Mouse (Mus musculus) embryonic facial prominence, embryonic 11.5 days (tissue): ENCODE results near the gene Fgfr2. TPM values are rescaled to one million over a fixed set of nuclear protein-coding genes. Genes with fewer than 3 reads are reported as not detected.
"Not testable (repeated sequence)": the region's sequence is repeated elsewhere in the genome, so short reads cannot be mapped to it uniquely, and the experiment has no call there.

Experiments used
- ATAC-seq: fragments of 200-750 bp; cut with Nextera tagmentation; replicated peaks from 2 replicates; pipeline ENCODE4 v1.8.0; 2017; ENCODE audit warnings: low read depth; ENCODE audit not compliant: insufficient number of reproducible peaks, low FRiP score, low TSS enrichment
- DNase-seq: peaks from one replicate; pipeline ENCODE4 v3.0.0-alpha.2; 2015; ENCODE audit warnings: low spot score
- H3K27ac ChIP-seq: fragments of 300-500 bp; sonication (generic); replicated peaks from 2 replicates; pipeline ENCODE4 v1.5.1; 2014; ENCODE audit warnings: mild to moderate bottlenecking, low read depth, low read length, control low read depth
- H3K27me3 ChIP-seq: fragments of 300-500 bp; sonication (generic); 2 replicates; pipeline ENCODE4 v1.6.1; 2014; ENCODE audit warnings: mild to moderate bottlenecking, low read length, moderate library complexity, mixed read lengths; ENCODE audit not compliant: control insufficient read depth, insufficient read depth
- H3K36me3 ChIP-seq: fragments of 300-500 bp; sonication (generic); replicated peaks from 2 replicates; pipeline ENCODE4 v1.6.1; 2014; ENCODE audit warnings: low read depth, mild to moderate bottlenecking, low read length, moderate library complexity, mixed read lengths; ENCODE audit not compliant: control insufficient read depth, insufficient read depth
- H3K4me1 ChIP-seq: fragments of 300-500 bp; sonication (generic); 2 replicates; pipeline ENCODE4 v1.6.1; 2014; ENCODE audit warnings: low read length, mixed read lengths; ENCODE audit not compliant: control insufficient read depth, insufficient read depth
- H3K4me2 ChIP-seq: fragments of 300-500 bp; sonication (generic); 2 replicates; pipeline ENCODE4 v1.6.1; 2014; ENCODE audit warnings: low read depth, mild to moderate bottlenecking, control low read depth, low read length, moderate library complexity
- H3K4me3 ChIP-seq: fragments of 300-500 bp; sonication (generic); 2 replicates; pipeline ENCODE4 v1.5.1; 2014; ENCODE audit warnings: low read depth, low read length, control low read depth
- H3K9ac ChIP-seq: fragments of 300-500 bp; sonication (generic); replicated peaks from 2 replicates; pipeline ENCODE4 v1.6.1; 2014; ENCODE audit warnings: mild to moderate bottlenecking, control low read depth, low read length
- H3K9me3 ChIP-seq: fragments of 300-500 bp; sonication (generic); replicated peaks from 2 replicates; pipeline ENCODE4 v1.6.1; 2016; ENCODE audit warnings: mild to moderate bottlenecking, low read length, inconsistent platforms, mixed read lengths; ENCODE audit not compliant: control insufficient read depth
- WGBS: fragments of 180-500 bp; shearing (Covaris S2); extraction: QIAGEN DNeasy Blood & Tissue Kit; methylation state at CpG from one replicate; pipeline ENCODE4 v1.1.7; 2014; 5-methylcytosine and 5-hydroxymethylcytosine counted together
- polyA plus RNA-seq: library from polyadenylated mRNA; unstranded; fragments of >200 nt; fragmentation: Nextera tagmentation; extraction: Ambion mirVana; gene quantifications from 2 replicates; pipeline ENCODE4 v1.2.1, GENCODE M21; 2014

Fgfr2 gene
- polyA plus RNA-seq, 1 experiment from 2014 or later: 75.6 TPM

DNA sequence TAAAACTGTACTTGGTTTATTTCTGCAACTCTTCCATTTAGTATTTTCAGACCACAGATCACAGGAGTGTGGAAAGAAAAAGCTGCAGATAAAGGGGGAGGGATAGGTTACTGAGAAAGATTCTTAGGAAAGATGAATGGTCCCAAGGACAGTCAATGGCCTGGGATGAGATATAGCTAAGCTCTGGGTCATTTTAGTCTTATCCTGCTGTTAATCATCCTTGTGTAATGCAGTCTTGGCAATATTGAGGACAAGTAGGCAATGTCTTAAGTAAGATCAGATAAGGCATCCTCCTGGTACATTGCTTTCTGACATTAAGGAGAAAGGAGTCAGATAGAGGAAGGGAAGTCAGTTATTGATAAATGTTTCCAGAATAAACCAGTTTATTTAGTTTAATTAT lies 1705.5 kb downstream of the Fgfr2 start:
- H3K9ac ChIP-seq: no peak overlapping the region
- no peaks in the 10 kb centered on the region for H3K27me3 ChIP-seq
- no peaks in the 10 kb centered on the region for H3K9me3 ChIP-seq
- no peak for ATAC-seq
- no peak overlapping the region for H3K27ac ChIP-seq
- H3K4me1 ChIP-seq: no peaks in the 10 kb centered on the region
- no peak overlapping the region for H3K4me3 ChIP-seq
- H3K36me3 ChIP-seq: no peaks in the 10 kb centered on the region
- no peak overlapping the region for H3K4me2 ChIP-seq
- no peak for DNase-seq

DNA sequence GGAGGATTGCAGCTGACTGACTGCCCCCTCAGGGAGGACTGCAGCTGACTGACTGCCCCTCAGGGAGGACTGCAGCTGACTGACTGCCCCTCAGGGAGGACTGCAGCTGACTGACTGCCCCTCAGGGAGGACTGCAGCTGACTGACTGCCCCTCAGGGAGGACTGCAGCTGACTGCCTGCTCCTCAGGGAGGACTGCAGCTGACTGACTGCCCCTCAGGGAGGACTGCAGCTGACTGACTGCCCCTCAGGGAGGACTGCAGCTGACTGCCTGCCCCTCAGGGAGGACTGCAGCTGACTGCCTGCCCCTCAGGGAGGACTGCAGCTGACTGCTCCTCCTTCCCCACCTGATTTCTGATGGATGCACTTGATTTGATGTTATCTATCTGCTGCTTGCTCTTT lies 1706.4 kb downstream of the Fgfr2 start:
- not testable (repeated sequence) for H3K4me2 ChIP-seq, H3K27ac ChIP-seq, DNase-seq, H3K9me3 ChIP-seq, H3K4me1 ChIP-seq, H3K27me3 ChIP-seq, H3K9ac ChIP-seq, H3K36me3 ChIP-seq, ATAC-seq, H3K4me3 ChIP-seq

DNA sequence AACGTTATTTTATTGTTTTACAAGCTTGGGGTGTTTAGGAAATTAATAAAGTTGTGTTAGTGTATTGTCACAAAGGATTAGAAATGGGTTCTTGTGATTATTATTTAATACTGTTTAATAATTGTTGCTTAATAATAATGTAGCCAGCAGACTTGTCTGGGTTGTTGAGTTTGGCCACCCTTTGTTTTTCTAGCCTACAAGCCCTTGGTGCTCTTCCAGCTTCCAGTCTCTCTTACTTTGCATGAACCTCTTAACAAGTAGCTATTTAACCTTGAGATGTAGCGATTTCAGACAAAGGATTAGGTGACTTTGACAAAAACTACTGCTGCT lies 1711.2 kb downstream of the Fgfr2 start:
- ATAC-seq (no peak), DNase-seq (no peak)
- no peaks in the 10 kb centered on the region for H3K4me1 ChIP-seq
- no peaks in the 10 kb centered on the region for H3K9me3 ChIP-seq
- no peak overlapping the region for H3K4me3 ChIP-seq
- no peaks in the 10 kb centered on the region for H3K27me3 ChIP-seq
- no peak overlapping the region for H3K27ac ChIP-seq
- no peak overlapping the region for H3K4me2 ChIP-seq
- 67% methylated on average over 2 of the region's 2 CpGs for WGBS
- H3K36me3 ChIP-seq: no peaks in the 10 kb centered on the region
- H3K9ac ChIP-seq: no peak overlapping the region

DNA sequence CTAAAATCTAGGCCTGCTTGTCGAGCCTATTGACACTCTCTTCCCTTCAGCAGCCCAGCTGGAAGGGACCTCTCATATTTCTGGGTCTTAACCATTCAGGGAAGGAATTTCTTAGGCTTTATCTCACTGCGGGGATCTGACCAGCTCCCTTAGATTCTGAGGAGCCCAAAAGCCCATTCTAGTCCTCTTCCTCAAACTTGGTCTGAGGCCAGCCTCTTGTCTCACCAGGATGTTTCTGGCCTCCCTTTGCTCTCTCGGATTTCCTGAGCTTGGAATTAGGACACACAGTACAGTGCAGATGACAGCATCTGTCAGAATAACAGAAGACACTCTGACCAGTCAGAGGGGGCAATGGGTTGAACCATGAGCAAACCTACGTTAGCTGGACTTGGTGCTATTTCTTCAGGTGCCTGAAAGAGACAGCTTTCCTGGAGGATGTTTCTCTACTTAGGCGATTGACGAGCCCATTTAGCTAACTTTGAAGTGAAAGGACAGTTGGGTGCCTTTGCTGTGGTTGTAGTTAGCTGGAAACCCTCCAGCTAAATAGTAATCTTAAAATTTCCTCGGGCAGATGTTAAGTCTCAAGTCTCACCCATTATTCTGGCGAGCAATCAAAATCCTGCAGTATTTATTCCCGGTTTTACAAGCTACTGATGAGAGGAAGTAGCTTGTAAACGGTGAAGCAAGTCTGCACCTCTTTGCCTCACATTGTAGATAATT lies 1711.8 kb downstream of the Fgfr2 start:
- Histone ChIP-seq H3K4me3 (peak overlapping the region; percentile 88), H3K4me1 (no peaks in the 10 kb centered on the region), H3K9me3 (no peaks in the 10 kb centered on the region), H3K9ac (peak overlapping the region; percentile 2; the same call in 1 of the 2 replicates), H3K27me3 (no peaks in the 10 kb centered on the region), H3K4me2 (peak overlapping the region; percentile 51), H3K36me3 (no peaks in the 10 kb centered on the region), H3K27ac (no peak overlapping the region)
- no peak for DNase-seq
- no peak for ATAC-seq
- WGBS: 61% methylated on average over 10 of the region's 10 CpGs

DNA sequence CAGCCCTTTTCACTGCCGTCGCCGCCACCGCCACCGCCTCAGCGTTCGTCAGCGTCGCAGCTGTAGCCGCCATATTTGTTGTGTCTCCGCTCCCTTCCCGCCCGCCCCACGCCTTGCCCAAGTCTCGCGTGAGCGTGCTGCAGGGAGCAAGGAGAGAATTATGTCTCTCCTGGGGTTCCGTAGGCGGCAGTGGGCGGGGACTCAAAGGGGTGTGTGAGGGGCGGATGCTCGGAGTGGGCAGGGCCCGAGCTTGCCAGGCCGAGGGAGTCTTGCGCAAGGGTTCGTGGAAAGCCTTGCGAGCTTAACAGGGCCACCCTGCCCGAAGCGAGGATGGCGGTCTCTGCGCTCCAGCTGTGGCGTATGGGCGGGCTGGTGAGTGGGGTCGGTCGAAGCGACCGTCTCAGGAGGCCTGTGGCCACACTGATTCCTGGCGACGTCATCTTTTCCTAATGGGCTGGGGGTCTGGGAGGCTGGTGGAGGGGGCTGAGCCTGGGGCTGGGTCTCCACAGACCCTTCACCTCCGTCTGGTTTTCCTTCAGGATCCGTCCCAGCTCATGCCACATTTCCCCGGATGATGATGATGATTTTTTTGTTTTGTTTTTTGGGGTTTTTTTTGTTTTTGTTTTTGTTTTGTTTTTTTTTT lies 1712.6 kb downstream of the Fgfr2 start, which contains the start of the genes Ikzf5 and Acadsb:
TSS of gene Ikzf5 (minus strand) at position 106 of the 643 bp plus-strand sequence.
TSS of gene Acadsb (plus strand) at position 186 of the 643 bp plus-strand sequence.
- Histone ChIP-seq H3K4me2 (peak within 1 kb of the TSS; percentile 63), H3K27me3 (no peaks in the 10 kb centered on the region), H3K27ac (peak within 1 kb of the TSS; percentile 52; the same call in 1 of the 2 replicates), H3K36me3 (no peaks in the 10 kb centered on the region), H3K9me3 (no peaks in the 10 kb centered on the region), H3K9ac (peak within 1 kb of the TSS; percentile 92), H3K4me1 (no peaks in the 10 kb centered on the region), H3K4me3 (peak within 1 kb of the TSS; percentile 88)
- ATAC-seq (peak; percentile 99), DNase-seq (peak; percentile 97)
- WGBS: under 1% methylated on average over 42 of the region's 42 CpGs

DNA sequence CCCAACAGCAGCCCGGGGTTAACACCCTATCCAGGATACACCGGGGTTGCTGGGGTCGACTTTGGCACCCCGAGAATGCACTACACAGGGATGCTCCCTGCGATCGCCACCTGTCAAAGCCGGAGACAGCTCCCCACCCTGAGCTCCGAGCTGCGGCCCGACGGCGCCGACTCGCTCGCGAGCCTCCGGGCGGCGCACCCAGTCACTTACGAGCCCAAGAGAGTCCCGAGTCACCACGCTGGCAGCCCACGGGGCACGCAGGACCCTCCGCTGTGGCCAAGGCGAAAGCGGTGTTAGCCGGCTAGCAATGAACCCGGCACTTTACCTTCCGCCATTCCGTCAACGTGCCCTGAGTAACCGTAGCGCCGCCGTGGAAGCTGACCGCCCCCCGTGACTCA lies 1713.2 kb downstream of the Fgfr2 start:
- ATAC-seq: peak; percentile 56

DNA sequence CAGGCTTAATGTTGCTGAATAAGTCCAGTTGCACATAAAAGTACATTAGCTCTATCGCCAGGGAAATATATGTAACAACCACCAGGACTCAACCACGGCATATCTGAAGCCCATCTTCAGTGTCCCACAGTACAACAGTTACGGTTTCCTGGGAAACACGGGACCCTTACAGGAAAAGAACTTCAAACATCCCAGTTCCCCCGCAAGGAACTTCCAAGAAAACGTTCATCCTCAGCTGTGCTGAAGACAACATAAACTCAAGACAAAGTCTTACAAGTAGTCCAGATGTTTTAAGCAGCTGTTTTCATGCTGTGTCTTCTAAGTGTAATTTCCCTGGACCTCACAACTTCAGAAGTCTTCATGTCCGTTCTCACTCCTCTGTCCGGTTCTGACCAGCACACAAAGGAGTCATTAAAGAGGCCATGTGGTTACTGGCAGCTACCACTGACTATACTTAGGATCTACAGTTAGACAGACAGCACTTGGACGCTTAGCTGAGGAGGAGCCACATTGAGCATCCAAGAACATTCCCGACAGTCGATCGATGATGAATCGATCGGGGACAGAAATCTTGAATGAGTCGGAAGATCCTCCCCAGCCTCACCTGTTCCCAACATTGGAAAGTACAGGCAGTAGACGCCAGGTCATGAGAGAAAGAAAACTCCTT lies 1713.7 kb downstream of the Fgfr2 start:
- Histone ChIP-seq H3K27me3 (no peaks in the 10 kb centered on the region), H3K9me3 (no peaks in the 10 kb centered on the region), H3K36me3 (no peaks in the 10 kb centered on the region), H3K9ac (peak overlapping the region; percentile 92), H3K4me1 (no peaks in the 10 kb centered on the region), H3K4me2 (peak overlapping the region; percentile 63), H3K27ac (no peak overlapping the region), H3K4me3 (peak overlapping the region; percentile 88)
- 5% methylated on average over 16 of the region's 16 CpGs for WGBS
- peak; percentile 49 for DNase-seq
- ATAC-seq: no peak

More for the DNA sequence above, 1713.2 kb downstream of the Fgfr2 start:
- Histone ChIP-seq H3K9me3 (no peaks in the 10 kb centered on the region), H3K27ac (peak overlapping the region; percentile 52; the same call in 1 of the 2 replicates), H3K36me3 (no peaks in the 10 kb centered on the region), H3K4me1 (no peaks in the 10 kb centered on the region), H3K4me3 (peak overlapping the region; percentile 88), H3K27me3 (no peaks in the 10 kb centered on the region), H3K9ac (peak overlapping the region; percentile 92), H3K4me2 (peak overlapping the region; percentile 63)
- DNase-seq: peak; percentile 3
- 0% methylated on average over 38 of the region's 38 CpGs for WGBS

DNA sequence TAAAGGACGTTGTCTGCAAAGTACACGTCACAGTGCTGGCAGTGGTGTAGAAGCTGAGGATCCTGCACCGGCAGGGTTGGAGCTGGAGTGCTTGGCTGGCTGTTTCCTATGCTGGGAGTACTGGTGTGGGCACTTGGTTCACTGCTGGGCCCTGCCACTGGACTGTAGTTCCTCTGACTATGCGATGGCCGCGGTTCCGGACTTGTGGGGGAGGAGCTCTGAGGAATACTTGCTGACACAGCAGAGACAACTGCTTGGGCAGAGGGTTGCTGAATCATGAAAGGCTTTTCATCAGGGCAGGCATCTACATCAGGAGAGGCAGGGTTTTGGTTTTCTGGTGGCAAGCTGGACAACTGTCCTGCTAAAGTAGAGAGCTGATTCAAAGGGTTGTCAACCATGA lies 1731.4 kb downstream of the Fgfr2 start:
- H3K27ac ChIP-seq, ATAC-seq, H3K9me3 ChIP-seq, DNase-seq, H3K36me3 ChIP-seq, H3K4me1 ChIP-seq, H3K4me3 ChIP-seq, H3K9ac ChIP-seq, H3K27me3 ChIP-seq, H3K4me2 ChIP-seq: not testable (repeated sequence)
- 89% methylated on average over 6 of the region's 7 CpGs for WGBS
